Mouse (Mus musculus) spleen, postnatal 10 days (tissue): Measurements from ENCODE around the gene Gm44511.
"Not testable (repeated sequence)": the region's sequence is repeated elsewhere in the genome, so short reads cannot be mapped to it uniquely, and the experiment has no call there.

ENCODE experiments used
- DNase-seq, 2 experiments: peaks; one replicate each; pipeline ENCODE4 v3.0.0; 2021 to 2022; ENCODE audit warnings: low spot score in 2 of 2

The Gm44511 gene

DNA sequence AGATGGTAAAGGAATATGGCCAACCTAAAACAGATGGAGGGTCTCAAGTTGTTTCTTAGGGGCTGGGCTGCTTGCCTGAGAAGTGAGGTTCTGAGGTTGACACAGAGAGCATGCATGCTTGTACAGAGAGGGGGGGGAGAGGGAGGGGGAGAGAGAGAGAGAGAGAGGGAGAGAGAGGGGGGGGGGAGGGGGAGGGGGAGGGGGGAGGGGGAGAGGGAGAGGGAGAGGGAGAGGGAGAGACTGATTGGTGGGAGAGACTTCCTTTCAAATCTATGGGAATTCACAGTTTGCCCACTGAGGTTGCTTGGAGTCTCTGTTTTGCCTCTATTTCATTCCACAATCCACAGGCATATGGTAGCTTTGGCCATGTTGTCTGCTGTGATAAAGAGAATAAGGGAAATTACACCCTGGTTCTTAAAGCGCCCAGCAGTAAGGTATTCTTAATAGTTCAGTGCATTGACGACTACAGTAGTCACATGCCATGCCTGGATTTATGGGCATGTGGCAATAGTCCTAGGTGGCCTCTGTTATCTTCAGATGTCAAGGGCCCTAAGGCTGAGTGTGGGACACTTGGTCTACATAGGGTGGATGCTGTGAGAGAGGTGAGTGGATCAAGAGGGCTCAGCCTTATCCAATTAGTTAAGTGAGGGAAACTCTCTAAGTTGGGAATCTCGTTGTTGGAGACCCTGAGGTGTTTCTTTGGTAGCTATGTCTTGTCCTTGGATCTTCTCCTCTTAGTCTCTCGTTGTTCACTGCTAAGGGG lies 15.4 kb upstream of the Gm44511 start:
- DNase-seq, result no peak

- DNase-seq, result not testable (repeated sequence)
These were observed 14.6 kb upstream of the Gm44511 start for GRCm38 (mm10) chr6:128840669-128841068.

DNA sequence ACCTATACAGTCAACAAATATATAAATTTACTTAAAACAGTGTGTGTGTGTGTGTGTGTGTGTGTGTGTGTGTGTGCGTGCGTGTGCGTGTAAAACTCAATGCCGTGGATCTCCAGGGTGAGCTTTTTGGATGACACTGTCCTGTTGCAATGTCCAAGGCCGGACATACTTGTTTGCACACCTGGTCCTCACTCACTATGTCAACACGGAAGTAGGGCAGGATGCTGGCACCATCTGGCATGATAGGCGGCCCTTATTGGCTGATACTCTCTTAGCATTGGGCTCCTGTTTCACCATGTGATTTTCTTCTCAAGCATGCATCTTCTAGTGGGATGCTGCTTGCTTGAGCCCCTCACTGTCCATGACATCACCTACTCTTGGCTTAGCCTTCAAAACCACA lies 13.8 kb upstream of the Gm44511 start:
- DNase-seq, result no peak

- DNase-seq, result peak; percentile 82 to 91
These were observed 13.2 kb upstream of the Gm44511 start for GRCm38 (mm10) chr6:128839266-128839771.

DNA sequence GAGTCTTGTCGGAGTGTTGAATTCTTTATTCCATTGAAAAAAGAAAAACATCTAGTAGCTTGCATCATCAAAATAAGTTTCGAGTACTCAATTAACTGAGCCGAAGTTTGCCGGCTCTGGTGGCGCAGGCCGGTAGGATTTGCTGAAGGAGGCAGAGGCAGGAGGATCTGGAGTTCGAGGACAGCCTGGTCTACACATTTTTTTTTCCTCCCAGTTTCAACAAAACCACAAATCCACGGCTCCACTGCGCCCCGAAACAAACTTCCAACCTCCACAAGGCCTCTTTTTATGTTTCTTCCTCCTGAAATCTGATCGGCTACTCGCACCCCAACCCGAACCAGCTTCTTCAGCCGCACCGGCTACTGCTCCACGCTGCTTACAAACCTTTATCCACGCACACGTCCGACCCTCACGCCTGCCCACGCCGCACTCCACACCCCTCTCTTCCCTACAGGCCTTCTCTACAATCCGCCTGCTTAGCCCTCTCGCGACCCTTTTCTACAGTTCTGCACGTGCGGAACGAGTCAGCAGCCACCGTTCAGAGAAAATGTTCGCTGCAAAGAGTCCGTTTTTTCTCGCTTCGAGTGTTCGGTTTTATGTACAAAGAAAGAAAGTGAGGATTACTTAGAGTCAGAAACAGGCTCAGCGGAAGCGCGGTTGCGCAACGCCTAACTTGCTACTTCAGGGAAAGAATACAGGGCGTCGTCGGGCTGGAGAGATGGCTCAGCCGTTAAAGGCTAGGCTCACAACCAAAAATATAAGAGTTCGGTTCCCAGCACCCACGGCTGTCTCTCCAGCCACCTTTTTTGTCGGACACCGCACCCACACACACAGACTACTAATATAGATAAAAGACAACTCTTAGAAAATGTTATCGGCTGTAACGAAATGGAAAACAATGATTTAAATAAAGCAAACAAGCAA lies 12.5 kb upstream of the Gm44511 start:
- DNase-seq, result peak; percentile 79 to 86

DNA sequence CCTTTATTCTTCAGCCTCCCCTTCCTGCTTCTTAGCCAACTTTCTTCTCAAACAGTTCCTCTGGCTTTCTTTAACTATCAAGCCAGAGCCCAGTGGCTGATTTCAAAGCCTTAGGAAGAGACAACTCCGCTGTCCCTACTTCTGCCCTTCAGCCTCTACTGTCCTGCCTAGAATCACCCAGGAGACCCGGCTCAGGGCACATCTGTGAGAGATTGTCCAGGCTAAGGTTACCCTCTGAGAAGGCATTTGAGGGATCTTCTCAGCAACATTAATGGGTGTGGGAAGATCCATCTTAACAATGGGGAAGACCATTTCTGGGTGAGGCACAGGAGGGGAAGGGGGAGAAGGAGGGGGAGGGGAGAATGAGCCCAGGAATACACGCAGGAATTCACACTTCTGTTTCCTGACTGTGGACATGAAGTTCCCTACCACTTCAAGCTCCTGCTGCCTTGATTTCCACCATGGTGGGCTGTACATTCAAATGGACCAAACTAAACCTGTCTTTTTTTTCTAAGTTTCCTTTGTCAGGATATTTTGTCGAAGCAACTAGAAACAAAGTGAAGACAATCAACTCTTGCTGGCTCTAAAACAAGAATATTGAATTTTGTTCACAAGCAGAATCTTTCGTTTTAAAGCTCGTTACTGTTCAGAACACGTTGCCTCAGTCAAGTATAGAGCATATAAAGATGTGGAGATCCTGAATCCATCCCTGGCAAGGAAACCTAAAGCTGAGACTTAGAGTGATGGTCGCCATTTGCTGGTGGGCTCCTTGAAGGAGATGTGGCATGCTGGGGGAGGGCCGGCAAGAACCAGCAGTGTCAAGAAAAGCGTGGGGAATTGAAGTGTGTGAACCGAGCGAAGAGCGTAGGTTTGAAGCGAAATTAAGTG lies 11.6 kb upstream of the Gm44511 start:
- no peak for DNase-seq

DNA sequence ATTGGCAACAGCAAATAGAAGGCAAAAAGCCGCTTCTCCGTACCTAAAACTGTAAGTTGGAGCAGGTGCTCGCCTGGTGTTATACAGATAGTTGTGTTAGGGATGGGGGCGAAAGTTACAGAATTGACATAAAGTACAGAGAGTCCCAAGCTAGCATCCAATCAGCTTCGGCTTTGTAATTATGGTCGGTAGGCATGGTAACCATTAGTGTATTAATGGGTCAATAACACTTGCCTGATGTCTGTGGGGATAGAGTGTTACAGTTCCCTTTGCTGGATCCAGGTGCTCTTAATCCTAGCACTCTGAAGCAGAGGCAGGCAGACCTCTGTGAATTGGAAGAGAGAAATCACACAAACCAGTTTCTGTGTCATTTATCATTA lies 10.8 kb upstream of the Gm44511 start:
- DNase-seq, result no peak

- no peak for DNase-seq
These were observed 10.3 kb upstream of the Gm44511 start for GRCm38 (mm10) chr6:128836191-128836954.

DNA sequence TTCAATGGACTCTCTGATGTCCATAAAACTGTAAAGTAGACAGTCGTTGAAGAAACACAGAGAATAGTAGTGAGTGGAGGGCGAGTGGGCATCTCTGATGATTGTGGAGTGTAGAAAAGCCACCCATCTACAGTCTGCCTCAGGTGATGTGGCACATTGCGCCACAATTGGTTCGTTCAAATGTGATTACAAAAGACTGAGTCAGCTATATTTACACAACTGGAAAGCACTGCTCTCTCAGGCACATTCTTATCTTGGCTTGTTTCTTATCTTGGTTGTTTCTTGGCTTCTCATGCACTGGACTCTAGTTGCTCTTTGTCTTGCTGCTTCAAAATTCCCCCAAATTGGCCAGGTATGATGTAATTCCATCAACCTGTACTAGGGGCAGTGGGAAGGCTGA lies 9.5 kb upstream of the Gm44511 start:
- DNase-seq, result no peak

- DNase-seq, result no peak
These were observed 6.9 kb upstream of the Gm44511 start for GRCm38 (mm10) chr6:128833046-128833445.

- no peak for DNase-seq
These were observed 3.7 kb upstream of the Gm44511 start for GRCm38 (mm10) chr6:128829837-128830236.

GRCm38 (mm10) chr6:128826781-128827180 lies 666 bp upstream of the Gm44511 start:
- DNase-seq, result no peak

- DNase-seq, result no peak
These were observed 7.9 kb downstream of the Gm44511 start for GRCm38 (mm10) chr6:128818083-128818802.

- DNase-seq, result peak in 1 of 2 experiments; percentile 61
These were observed 17.6 kb downstream of the Gm44511 start for GRCm38 (mm10) chr6:128808532-128808931.

- DNase-seq, result no peak
These were observed 19.1 kb downstream of the Gm44511 start for GRCm38 (mm10) chr6:128807021-128807420.

- DNase-seq, result peak; percentile 35 to 85
These were observed 21.1 kb downstream of the Gm44511 start for GRCm38 (mm10) chr6:128804823-128805640.

GRCm38 (mm10) chr6:128802999-128803857 lies 22.9 kb downstream of the Gm44511 start:
- DNase-seq, result peak; percentile 83 to 92

- DNase-seq, result peak in 1 of 2 experiments; percentile 30
These were observed 23.6 kb downstream of the Gm44511 start for GRCm38 (mm10) chr6:128802557-128802956.
